Mouse (Mus musculus) CH12.LX (cell line): ENCODE data around the gene Pakap. TPM values are rescaled to one million over a fixed set of nuclear protein-coding genes. Genes with fewer than 3 reads are reported as not detected.

Experiments
- DNase-seq: peaks from one replicate; pipeline ENCODE4 v3.0.0-alpha.2; 2013; ENCODE audit errors: extremely low read depth
- H3K27ac ChIP-seq: 2 replicates; pipeline ENCODE4 v1.5.1; 2012; ENCODE audit warnings: low read depth, mild to moderate bottlenecking, control low read depth, moderate library complexity; ENCODE audit not compliant: insufficient read depth
- H3K27me3 ChIP-seq: replicated peaks from 2 replicates; pipeline ENCODE3; 2012; ENCODE audit warnings: inconsistent platforms
- H3K36me3 ChIP-seq, 2 experiments: replicated peaks in 1 of 2; 2 replicates each; pipeline versions ENCODE3 to v1.6.1; 2012; ENCODE audit warnings: inconsistent platforms in 1 of 2, low read length in 1 of 2, mild to moderate bottlenecking in 1 of 2, mixed read lengths in 1 of 2, moderate library complexity in 1 of 2; ENCODE audit not compliant: control insufficient read depth in 1 of 2, insufficient read depth in 1 of 2
- H3K4me1 ChIP-seq, 2 experiments: 2 replicates each; pipeline ENCODE4 v1.6.1; 2012; ENCODE audit warnings: inconsistent platforms in 1 of 2, moderate library complexity in 1 of 2; ENCODE audit not compliant: insufficient read depth in 2 of 2, control insufficient read depth in 1 of 2
- H3K4me2 ChIP-seq: 2 replicates; pipeline ENCODE4 v1.6.1; 2012; ENCODE audit warnings: low read depth, mild to moderate bottlenecking, control low read depth; ENCODE audit not compliant: poor library complexity, insufficient read depth, severe bottlenecking
- H3K4me3 ChIP-seq, 3 experiments: fragments of 150-350 bp in 1 of 3; sonication (generic) in 1 of 3; replicated peaks in 1 of 3; 2 replicates each; pipeline versions ENCODE3 to v1.5.1; 2011 to 2012; ENCODE audit warnings: low read depth in 2 of 3, low read length in 2 of 3, mild to moderate bottlenecking in 2 of 3, moderate library complexity in 2 of 3, control low read depth in 1 of 3, improper control_type of control experiment in 1 of 3, inconsistent platforms in 1 of 3, mixed read lengths in 1 of 3; ENCODE audit not compliant: poor library complexity in 1 of 3
- H3K79me2 ChIP-seq: replicated peaks from 2 replicates; pipeline ENCODE4 v1.6.1; 2012; ENCODE audit warnings: mild to moderate bottlenecking, moderate library complexity; ENCODE audit not compliant: control insufficient read depth, poor library complexity, insufficient read depth, severe bottlenecking; ENCODE audit errors: extremely low read depth
- H3K9ac ChIP-seq: 2 replicates; pipeline ENCODE4 v1.6.1; 2012; ENCODE audit warnings: low read depth, mild to moderate bottlenecking, control low read depth, moderate library complexity; ENCODE audit not compliant: insufficient read depth
- H3K9me3 ChIP-seq: replicated peaks from 2 replicates; pipeline ENCODE3; 2012; ENCODE audit warnings: low read length, inconsistent platforms, mixed read lengths
- BHLHE40 ChIP-seq: IDR thresholded peaks from 2 replicates; pipeline ENCODE4 v1.6.1; 2011; ENCODE audit warnings: mild to moderate bottlenecking, low read depth, low read length, improper control_type of control experiment
- CTCF ChIP-seq, 2 experiments: IDR thresholded peaks in 1 of 2; conservative IDR thresholded peaks in 1 of 2; 2 replicates each; pipeline ENCODE4 v1.5.1; 2011 to 2012; ENCODE audit warnings: low read depth in 2 of 2, low read length in 2 of 2, improper control_type of control experiment in 1 of 2, inconsistent platforms in 1 of 2, mild to moderate bottlenecking in 1 of 2, moderate library complexity in 1 of 2
- E2F4 ChIP-seq: IDR thresholded peaks from 2 replicates; pipeline ENCODE4 v1.6.1; 2011; ENCODE audit warnings: low read depth, low read length, improper control_type of control experiment; ENCODE audit not compliant: insufficient replicate concordance
- ELF1 ChIP-seq: IDR thresholded peaks from 2 replicates; pipeline ENCODE4 v1.6.1; 2014; ENCODE audit warnings: low read depth, mild to moderate bottlenecking, inconsistent platforms, low read length, improper control_type of control experiment
- ETS1 ChIP-seq: conservative IDR thresholded peaks from 2 replicates; pipeline ENCODE4 v1.6.1; 2012; ENCODE audit warnings: low read depth, mild to moderate bottlenecking, inconsistent platforms, low read length, improper control_type of control experiment, moderate library complexity
- HCFC1 ChIP-seq: IDR thresholded peaks from 2 replicates; pipeline ENCODE4 v1.6.1; 2012; ENCODE audit warnings: low read depth, mild to moderate bottlenecking, inconsistent platforms, low read length, improper control_type of control experiment
- JUN ChIP-seq: IDR thresholded peaks from 2 replicates; pipeline ENCODE4 v1.6.1; 2011; ENCODE audit warnings: low read depth, mild to moderate bottlenecking, low read length, improper control_type of control experiment, moderate library complexity; ENCODE audit not compliant: insufficient read depth
- JUND ChIP-seq: conservative IDR thresholded peaks from 2 replicates; pipeline ENCODE4 v1.6.1; 2011; ENCODE audit warnings: low read depth, low read length, improper control_type of control experiment
- MAZ ChIP-seq: IDR thresholded peaks from 2 replicates; pipeline ENCODE4 v1.6.1; 2012; ENCODE audit warnings: low read depth, mild to moderate bottlenecking, inconsistent platforms, low read length, improper control_type of control experiment, moderate library complexity
- MEF2A ChIP-seq: IDR thresholded peaks from 2 replicates; pipeline ENCODE4 v1.6.1; 2014; ENCODE audit warnings: low read depth, mild to moderate bottlenecking, inconsistent platforms, low read length, improper control_type of control experiment, borderline replicate concordance
- NELFE ChIP-seq: IDR thresholded peaks from 2 replicates; pipeline ENCODE4 v1.6.1; 2011; ENCODE audit warnings: low read depth, low read length, improper control_type of control experiment
- POLR2A ChIP-seq: IDR thresholded peaks from 2 replicates; pipeline ENCODE4 v1.6.1; 2011; ENCODE audit warnings: low read depth, mild to moderate bottlenecking, improper control_type of control experiment, low read length
- RAD21 ChIP-seq: IDR thresholded peaks from 2 replicates; pipeline ENCODE4 v1.6.1; 2011; ENCODE audit warnings: low read depth, mild to moderate bottlenecking, low read length, improper control_type of control experiment, moderate library complexity
- SMC3 ChIP-seq: IDR thresholded peaks from 2 replicates; pipeline ENCODE4 v1.6.1; 2011; ENCODE audit warnings: low read depth, low read length, improper control_type of control experiment
- TCF12 ChIP-seq: IDR thresholded peaks from 2 replicates; pipeline ENCODE4 v1.6.1; 2014; ENCODE audit warnings: low read depth, mild to moderate bottlenecking, inconsistent platforms, low read length, improper control_type of control experiment
- ZC3H11A ChIP-seq: IDR thresholded peaks from 2 replicates; pipeline ENCODE4 v1.6.1; 2012; ENCODE audit warnings: low read depth, mild to moderate bottlenecking, inconsistent platforms, low read length, improper control_type of control experiment
- ZKSCAN1 ChIP-seq: IDR thresholded peaks from 2 replicates; pipeline ENCODE4 v1.6.1; 2012; ENCODE audit warnings: low read depth, inconsistent platforms, low read length, improper control_type of control experiment, borderline replicate concordance
- ZNF384 ChIP-seq: IDR thresholded peaks from 2 replicates; pipeline ENCODE4 v1.6.1; 2012; ENCODE audit warnings: low read depth, low read length, improper control_type of control experiment, inconsistent platforms
- dilution Hi-C: fragments of 300-500 bp; cut with MboI; formaldehyde crosslinking; loops from 2 replicates; pipeline ENCODE4 v1.14.3; 2020; ENCODE audit warnings: low sequenced_read_pairs; ENCODE audit not compliant: extremely low pct_unique_long_range_greater_than_20kb, extremely low pct_ligation_motif_present
- in situ Hi-C: fragments of 300-500 bp; cut with MboI; formaldehyde crosslinking; loops from 3 replicates; pipeline ENCODE4 v1.14.3; 2019; ENCODE audit warnings: low sequenced_read_pairs, low pct_ligation_motif_present, low pct_unique_long_range_greater_than_20kb, mixed read lengths
- polyA plus RNA-seq: library from polyadenylated mRNA; unstranded; fragments of >175 nt; gene quantifications from 2 replicates; pipeline ENCODE4 v1.2.1, GENCODE M21; 2012; ENCODE audit warnings: low read depth; ENCODE audit not compliant: insufficient read length
- total RNA-seq, 2 experiments: library from RNA; depleted of rRNA; stranded (reverse); fragments of 300-350 nt in 1 of 2; fragments of >200 nt in 1 of 2; gene quantifications; 2 replicates each; pipeline ENCODE4 v1.2.3; 2012 to 2014

Pakap gene
- total and polyA plus RNA-seq, 3 experiments: 0.08 to 0.14 TPM; not detected in 1

DNA sequence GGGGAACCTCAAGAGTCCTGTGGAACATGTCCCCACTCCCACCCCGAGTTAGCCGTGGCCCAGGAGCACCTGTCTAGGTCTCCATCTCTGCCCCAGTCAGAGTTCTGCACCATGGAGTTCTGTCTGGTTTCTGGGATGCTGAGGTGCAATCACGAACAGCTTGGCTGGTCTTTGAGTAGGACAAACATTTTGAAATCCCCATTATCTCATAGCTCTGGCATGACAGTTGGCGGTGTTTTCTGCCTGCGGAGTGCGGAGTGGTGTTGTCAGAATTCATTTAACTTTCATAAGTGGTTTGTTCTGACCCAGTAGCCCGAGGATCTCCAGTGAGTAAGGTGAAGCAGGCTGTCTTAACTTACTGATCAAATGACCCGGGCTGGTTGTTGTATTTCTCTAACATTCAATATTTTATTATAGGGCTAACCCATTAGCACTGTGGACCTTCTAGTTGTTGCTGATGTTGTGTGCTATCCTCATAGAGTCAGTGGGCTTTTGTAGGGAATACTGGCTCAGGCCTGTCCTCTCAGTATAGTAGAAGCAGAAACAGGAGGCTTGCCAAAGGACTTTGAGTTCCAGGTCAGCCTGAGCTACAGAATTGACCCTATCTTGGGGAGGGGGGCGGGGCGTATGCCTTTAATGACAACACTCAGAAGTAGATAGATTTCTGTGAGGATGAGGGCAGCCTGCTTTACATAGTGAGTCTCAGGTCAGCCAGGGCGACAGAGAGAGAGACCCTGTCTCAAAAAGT, 216.0 kb downstream of the Pakap start:
- TF ChIP-seq ZKSCAN1 (no peak), BHLHE40 (no peak), TCF12 (no peak), NELFE (no peak), JUND (no peak), ETS1 (no peak), HCFC1 (no peak), MAZ (no peak), E2F4 (no peak)
- Histone ChIP-seq H3K4me2 (no peak overlapping the region), H3K9me3 (no peaks in the 10 kb centered on the region), H3K27me3 (no peaks in the 10 kb centered on the region), H3K36me3 (no peaks in the 10 kb centered on the region), H3K4me3 (no peak overlapping the region), H3K79me2 (no peaks in the 10 kb centered on the region), H3K4me1 (peaks cover 4 to 16% of the 10 kb centered on the region in 2 experiments), H3K9ac (no peak overlapping the region), H3K27ac (no peak overlapping the region)
- no peak for DNase-seq
- in situ Hi-C loops: no loop called here
- dilution Hi-C loops: no loop called here

DNA sequence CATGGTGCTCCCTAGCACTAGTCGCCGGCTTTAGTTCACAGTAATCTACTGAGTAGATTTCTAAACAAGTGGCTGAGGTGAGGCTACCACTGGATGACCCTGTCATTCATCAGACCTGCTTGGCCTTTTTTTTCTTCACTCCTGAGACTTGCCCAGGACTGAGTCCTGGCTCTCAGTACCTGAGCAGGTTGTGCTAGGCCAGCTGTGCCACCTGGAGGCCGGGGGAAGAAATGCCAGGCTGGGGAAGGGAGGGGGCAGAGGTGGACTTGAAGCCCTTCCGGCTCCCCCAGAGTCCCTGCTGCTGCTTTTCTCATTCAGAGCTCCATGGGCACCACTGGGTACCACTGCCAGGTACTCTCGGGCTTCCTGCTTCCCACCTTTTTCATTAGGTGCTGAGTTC, 220.7 kb downstream of the Pakap start:
- peak; percentile 50 for DNase-seq
- in situ Hi-C loops: no loop called here
- H3K27ac ChIP-seq: no peak overlapping the region
- H3K36me3 ChIP-seq: no peaks in the 10 kb centered on the region
- no peaks in the 10 kb centered on the region for H3K4me1 ChIP-seq
- no peak overlapping the region for H3K4me2 ChIP-seq
- H3K4me3 ChIP-seq: no peak overlapping the region
- H3K9me3 ChIP-seq: no peaks in the 10 kb centered on the region
- H3K79me2 ChIP-seq: no peaks in the 10 kb centered on the region
- TF ChIP-seq JUN: no peak
- TF ChIP-seq POLR2A: no peak
- peak; percentile 31 for TF ChIP-seq ELF1
- TF ChIP-seq CTCF (conservative IDR thresholded peaks at IDR 0.05 in 1 of 2, IDR thresholded peaks at IDR 0.05 in 1 of 2; ENCODE audit: low read depth in 2 of 2, low read length in 2 of 2): peak; percentile 37 to 94
- peak; percentile 97 for TF ChIP-seq SMC3
- TF ChIP-seq ZNF384: peak; percentile 77
- TF ChIP-seq MAZ: peak; percentile 62; the same call in 1 of the 2 replicates
- TF ChIP-seq ZC3H11A: peak; percentile 80
- peak; percentile 85 for TF ChIP-seq RAD21
- no peak for TF ChIP-seq MEF2A
- TF ChIP-seq, all 38 proteins: peak for 7
- no peaks in the 10 kb centered on the region for H3K27me3 ChIP-seq
- dilution Hi-C loops: no loop called here
- H3K9ac ChIP-seq: no peak overlapping the region
